Mouse (Mus musculus) lung, postnatal 0 days (tissue): ENCODE measurements around the gene Rho. TPM values are rescaled to one million over a fixed set of nuclear protein-coding genes. Genes with fewer than 3 reads are reported as not detected.

Experiments used
- ATAC-seq: fragments of 200-750 bp; cut with Nextera tagmentation; 2 replicates; pipeline ENCODE4 v1.8.0; 2017; ENCODE audit warnings: moderate library complexity
- DNase-seq: peaks from one replicate; pipeline ENCODE4 v3.0.0-alpha.2; 2016; ENCODE audit warnings: low spot score
- H3K27ac ChIP-seq: fragments of 300-500 bp; sonication (generic); 2 replicates; pipeline ENCODE4 v1.5.1; 2014; ENCODE audit warnings: antibody characterized with exemption, mild to moderate bottlenecking, low read length, mixed read lengths
- H3K27me3 ChIP-seq: fragments of 300-500 bp; sonication (generic); replicated peaks from 2 replicates; pipeline ENCODE4 v1.6.1; 2014; ENCODE audit warnings: low read length, mixed read lengths; ENCODE audit not compliant: insufficient read depth
- H3K36me3 ChIP-seq: fragments of 300-500 bp; sonication (generic); 2 replicates; pipeline ENCODE4 v1.6.1; 2014; ENCODE audit warnings: low read length, mixed read lengths; ENCODE audit not compliant: insufficient read depth
- H3K4me1 ChIP-seq: fragments of 300-500 bp; sonication (generic); 2 replicates; pipeline ENCODE4 v1.6.1; 2014; ENCODE audit warnings: antibody characterized with exemption, low read depth, low read length, mixed read lengths; ENCODE audit not compliant: insufficient read depth
- H3K4me2 ChIP-seq: fragments of 300-500 bp; sonication (generic); replicated peaks from 2 replicates; pipeline ENCODE4 v1.6.1; 2014; ENCODE audit warnings: low read depth, mild to moderate bottlenecking, low read length, moderate library complexity, mixed read lengths
- H3K4me3 ChIP-seq: fragments of 300-500 bp; sonication (generic); 2 replicates; pipeline ENCODE4 v1.5.1; 2014; ENCODE audit warnings: low read depth, low read length
- H3K9ac ChIP-seq: fragments of 300-500 bp; sonication (generic); replicated peaks from 2 replicates; pipeline ENCODE4 v1.6.1; 2014; ENCODE audit warnings: low read depth, mild to moderate bottlenecking
- H3K9me3 ChIP-seq: fragments of 300-500 bp; sonication (generic); 2 replicates; pipeline ENCODE4 v1.6.1; 2016; ENCODE audit warnings: low read length, mixed read lengths
- CTCF ChIP-seq: IDR thresholded peaks from 2 replicates; pipeline ENCODE4 v1.5.1; 2016; ENCODE audit warnings: antibody characterized with exemption, mild to moderate bottlenecking
- EP300 ChIP-seq: IDR thresholded peaks from 2 replicates; pipeline ENCODE4 v1.6.1; 2016; ENCODE audit warnings: antibody characterized with exemption, mild to moderate bottlenecking, control low read depth
- WGBS: fragments of 180-500 bp; shearing (Covaris S2); extraction: QIAGEN DNeasy Blood & Tissue Kit; methylation state at CpG from one replicate; pipeline ENCODE4 v1.1.7; 2014; 5-methylcytosine and 5-hydroxymethylcytosine counted together
- polyA plus RNA-seq: library from polyadenylated mRNA; unstranded; fragments of >200 nt; fragmentation: Nextera tagmentation; extraction: Ambion mirVana; gene quantifications from 2 replicates; pipeline ENCODE4 v1.2.1, GENCODE M21; 2015

Gene Rho
- polyA plus RNA-seq, 1 experiment from 2014 or later: 0.04 TPM

- WGBS: 89% methylated on average over 5 of the region's 5 CpGs
- DNase-seq: no peak
- H3K4me3 ChIP-seq: no peak overlapping the region
- H3K9ac ChIP-seq: no peak overlapping the region
- no peak overlapping the region for H3K4me2 ChIP-seq
- no peaks in the 10 kb centered on the region for H3K9me3 ChIP-seq
- peaks cover 41% of the 10 kb centered on the region; the same call in 1 of the 2 replicates for H3K36me3 ChIP-seq
- no peak overlapping the region for H3K27ac ChIP-seq
- ATAC-seq: no peak
- no peaks in the 10 kb centered on the region for H3K27me3 ChIP-seq
- TF ChIP-seq CTCF: no peak
- H3K4me1 ChIP-seq: peaks cover 8% of the 10 kb centered on the region; the same call in 1 of the 2 replicates
Measured at GRCm38 (mm10) chr6:115968086-115968485, 36.5 kb downstream of the Rho start.

DNA sequence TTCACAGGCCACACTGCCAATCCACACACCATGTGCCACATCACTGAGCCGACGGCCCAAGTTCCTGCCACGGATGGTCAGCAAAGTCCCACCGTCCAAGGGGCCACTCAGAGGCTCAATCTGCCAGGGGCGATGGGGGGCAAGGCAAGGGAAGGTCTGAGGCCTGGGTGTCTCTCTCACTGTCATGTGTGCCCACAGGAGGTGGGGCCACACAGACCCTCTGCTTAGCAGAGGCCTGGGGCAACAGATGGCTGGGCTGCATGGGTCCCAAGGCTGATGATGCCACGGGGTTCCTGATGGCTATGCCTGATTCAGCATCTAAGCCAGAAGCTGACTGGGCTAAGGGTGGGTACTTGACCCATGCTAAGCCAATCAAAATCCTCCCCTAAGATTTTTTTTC, 37.2 kb downstream of the Rho start:
- Histone ChIP-seq H3K9ac (no peak overlapping the region), H3K4me3 (no peak overlapping the region), H3K27ac (no peak overlapping the region), H3K9me3 (no peaks in the 10 kb centered on the region), H3K4me1 (peaks cover 8% of the 10 kb centered on the region; the same call in 1 of the 2 replicates), H3K36me3 (peaks cover 44% of the 10 kb centered on the region), H3K4me2 (no peak overlapping the region), H3K27me3 (no peaks in the 10 kb centered on the region)
- TF ChIP-seq EP300 (no peak), CTCF (no peak)
- DNase-seq (no peak), ATAC-seq (no peak)
- whole genome bisulfite sequencing: 75% methylated on average over 6 of the region's 6 CpGs

DNA sequence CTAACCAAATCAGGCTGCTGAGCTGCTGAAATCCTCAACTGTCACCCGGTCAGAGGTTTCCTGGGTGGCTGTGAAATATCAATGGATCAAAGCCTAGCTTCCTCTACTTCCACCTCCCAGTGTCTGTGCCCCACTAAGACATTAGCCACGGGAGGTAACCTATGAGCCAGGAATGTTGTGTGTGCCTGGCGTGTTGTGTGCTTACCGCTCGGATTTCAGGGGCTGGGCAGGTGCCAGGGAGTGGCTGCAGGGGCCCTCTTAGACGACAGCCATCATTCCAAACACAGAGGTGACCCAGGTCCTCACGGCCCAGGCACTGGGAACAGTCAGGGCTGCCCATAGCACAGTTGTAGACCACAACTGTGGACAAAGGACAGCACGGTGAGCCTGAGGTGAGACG, 37.6 kb downstream of the Rho start:
- WGBS: 57% methylated on average over 9 of the region's 9 CpGs
- Histone ChIP-seq H3K9ac (no peak overlapping the region), H3K4me2 (no peak overlapping the region), H3K36me3 (peaks cover 43% of the 10 kb centered on the region), H3K27me3 (no peaks in the 10 kb centered on the region), H3K4me1 (peaks cover 8% of the 10 kb centered on the region; the same call in 1 of the 2 replicates), H3K27ac (no peak overlapping the region), H3K4me3 (no peak overlapping the region), H3K9me3 (no peaks in the 10 kb centered on the region)
- ATAC-seq: no peak
- no peak for DNase-seq
- TF ChIP-seq CTCF: no peak
- no peak for TF ChIP-seq EP300

DNA sequence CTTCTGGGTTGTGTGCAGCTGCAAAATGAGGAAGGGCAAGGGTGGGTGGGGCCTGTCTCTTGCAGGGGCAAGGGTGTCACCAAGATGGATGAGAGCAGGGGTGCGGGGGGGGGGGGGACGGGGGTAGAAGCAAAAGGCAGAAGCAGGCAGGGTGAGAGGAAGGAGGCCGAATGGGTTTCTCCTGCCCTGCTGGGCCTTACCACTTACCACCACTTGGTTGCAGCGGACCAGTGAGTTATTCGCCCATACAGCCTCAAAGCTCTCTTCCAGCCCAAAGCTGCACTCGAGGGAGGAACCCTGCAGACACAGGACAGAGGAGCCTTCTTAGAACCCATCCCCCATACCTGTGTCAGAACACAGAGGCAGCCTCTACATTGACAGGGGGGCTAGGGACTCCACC, 38.4 kb downstream of the Rho start:
- H3K9ac ChIP-seq: no peak overlapping the region
- 69% methylated on average over 3 of the region's 6 CpGs for WGBS
- no peak overlapping the region for H3K27ac ChIP-seq
- H3K27me3 ChIP-seq: no peaks in the 10 kb centered on the region
- peaks cover 46% of the 10 kb centered on the region for H3K36me3 ChIP-seq
- H3K4me2 ChIP-seq: no peak overlapping the region
- no peaks in the 10 kb centered on the region for H3K9me3 ChIP-seq
- H3K4me1 ChIP-seq: peaks cover 8% of the 10 kb centered on the region; the same call in 1 of the 2 replicates
- TF ChIP-seq CTCF (0 out of 2 replicates have a peak, but pooled peaks have one; percentile 5), EP300 (no peak)
- no peak overlapping the region for H3K4me3 ChIP-seq
- ATAC-seq (no peak), DNase-seq (no peak)

DNA sequence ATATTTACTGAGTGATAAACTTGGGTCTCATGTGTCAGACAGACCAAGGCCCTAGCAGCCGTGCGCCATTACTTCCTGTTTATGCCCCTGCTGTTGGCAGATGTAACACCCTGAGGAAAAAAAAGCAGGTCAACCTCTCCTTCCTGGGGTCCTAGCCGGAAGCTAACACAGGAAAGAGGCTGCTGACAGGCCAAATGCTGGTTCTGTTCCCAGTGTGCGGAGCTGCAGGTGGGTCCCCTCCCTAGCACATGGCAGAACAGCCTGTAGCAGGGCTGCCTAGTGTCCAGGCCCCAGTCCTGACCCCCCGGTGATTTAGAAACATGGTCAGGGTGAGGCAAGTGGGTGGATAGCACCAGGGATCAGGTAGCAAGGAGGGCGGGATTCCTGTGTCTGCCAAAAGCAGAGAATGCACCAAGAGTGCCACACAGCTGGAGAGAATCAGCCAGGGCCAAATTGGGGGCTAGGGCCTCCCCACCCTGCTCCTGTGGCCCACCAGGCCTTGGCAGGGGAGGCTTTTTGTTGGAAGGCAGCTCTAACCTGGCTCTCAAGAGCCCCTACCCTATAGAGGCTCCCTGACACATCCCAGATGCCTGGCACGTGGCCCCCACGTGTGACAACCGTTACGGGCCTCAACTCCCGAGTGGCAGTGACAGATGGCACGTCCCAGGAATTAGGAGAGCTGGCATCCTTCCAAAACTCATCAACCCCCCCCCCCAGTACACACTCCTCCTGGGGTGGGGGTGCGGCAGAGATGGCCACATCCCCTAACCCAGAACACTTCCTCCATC, 39.9 kb downstream of the Rho start:
- peak; percentile 52 for ATAC-seq
- Histone ChIP-seq H3K4me1 (peaks cover 8% of the 10 kb centered on the region; the same call in 1 of the 2 replicates), H3K36me3 (peaks cover 49% of the 10 kb centered on the region), H3K27ac (no peak overlapping the region), H3K4me3 (no peak overlapping the region), H3K9me3 (no peaks in the 10 kb centered on the region), H3K9ac (no peak overlapping the region), H3K27me3 (no peaks in the 10 kb centered on the region), H3K4me2 (no peak overlapping the region)
- TF ChIP-seq CTCF (0 out of 2 replicates have a peak, but pooled peaks have one; percentile 6), EP300 (peak; percentile 78)
- peak; percentile 67 for DNase-seq
- 33% methylated on average over 13 of the region's 13 CpGs for WGBS

DNA sequence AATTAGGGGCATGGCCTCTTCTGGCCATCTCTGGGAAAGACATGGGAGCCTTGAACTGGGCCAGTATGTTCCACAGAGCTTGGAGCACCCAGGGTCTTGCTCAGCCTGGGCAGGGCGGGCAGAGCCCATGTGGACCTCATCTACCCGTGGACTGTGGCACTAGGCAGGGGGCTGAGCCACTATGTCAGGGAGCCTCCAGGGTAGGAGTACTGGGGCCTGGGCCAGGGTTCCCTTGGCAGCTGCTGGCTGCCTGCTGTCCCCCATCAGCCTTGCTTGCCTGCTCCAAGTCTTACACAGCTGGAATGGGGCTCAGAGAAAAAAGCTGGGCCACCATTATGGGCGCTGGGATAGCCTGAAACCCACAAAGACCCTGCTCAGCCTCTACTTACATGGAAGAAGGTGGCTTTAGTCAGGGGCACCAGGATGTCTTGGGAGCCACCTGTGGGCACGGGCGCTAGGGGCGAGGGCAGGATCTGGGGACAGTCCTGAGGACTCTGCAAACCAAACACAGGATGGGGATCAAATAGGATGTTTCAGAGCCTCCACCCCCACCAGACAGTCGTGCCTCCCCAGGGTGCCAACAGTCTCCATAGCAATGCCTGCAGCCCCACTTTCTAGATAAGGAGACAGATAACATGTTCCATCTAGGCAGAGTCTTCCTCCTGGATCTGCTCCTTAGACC, 40.7 kb downstream of the Rho start:
- H3K9ac ChIP-seq: no peak overlapping the region
- H3K9me3 ChIP-seq: no peaks in the 10 kb centered on the region
- ATAC-seq (peak; percentile 42), DNase-seq (no peak)
- H3K4me1 ChIP-seq: peaks cover 8% of the 10 kb centered on the region; the same call in 1 of the 2 replicates
- H3K27ac ChIP-seq: no peak overlapping the region
- no peak for TF ChIP-seq CTCF
- no peak for TF ChIP-seq EP300
- H3K27me3 ChIP-seq: no peaks in the 10 kb centered on the region
- WGBS: 59% methylated on average over 7 of the region's 7 CpGs
- H3K4me2 ChIP-seq: no peak overlapping the region
- no peak overlapping the region for H3K4me3 ChIP-seq
- H3K36me3 ChIP-seq: peaks cover 42% of the 10 kb centered on the region
